Mouse (Mus musculus) embryonic stem cell, embryonic (primary cell): Measurements from ENCODE around the gene Rhno1.

Source experiments
- CTCF ChIA-PET, 4 experiments: fragments of 300-600 bp in 2 of 4; fragments of 350-600 bp in 2 of 4; sonication (Branson Sonifier 250); formaldehyde crosslinking; loops; one replicate each; lab custom pipeline; 2022; ENCODE audit warnings: inconsistent platforms in 2 of 4; lab: Charles Lee
- POLR2A ChIA-PET, 4 experiments: fragments of 300-600 bp in 2 of 4; fragments of 350-600 bp in 2 of 4; sonication (Branson Sonifier 250); formaldehyde crosslinking; loops; one replicate each; lab custom pipeline; 2022; ENCODE audit warnings: antibody characterized with exemption in 4 of 4, inconsistent platforms in 1 of 4; lab: Charles Lee

The Rhno1 gene

DNA sequence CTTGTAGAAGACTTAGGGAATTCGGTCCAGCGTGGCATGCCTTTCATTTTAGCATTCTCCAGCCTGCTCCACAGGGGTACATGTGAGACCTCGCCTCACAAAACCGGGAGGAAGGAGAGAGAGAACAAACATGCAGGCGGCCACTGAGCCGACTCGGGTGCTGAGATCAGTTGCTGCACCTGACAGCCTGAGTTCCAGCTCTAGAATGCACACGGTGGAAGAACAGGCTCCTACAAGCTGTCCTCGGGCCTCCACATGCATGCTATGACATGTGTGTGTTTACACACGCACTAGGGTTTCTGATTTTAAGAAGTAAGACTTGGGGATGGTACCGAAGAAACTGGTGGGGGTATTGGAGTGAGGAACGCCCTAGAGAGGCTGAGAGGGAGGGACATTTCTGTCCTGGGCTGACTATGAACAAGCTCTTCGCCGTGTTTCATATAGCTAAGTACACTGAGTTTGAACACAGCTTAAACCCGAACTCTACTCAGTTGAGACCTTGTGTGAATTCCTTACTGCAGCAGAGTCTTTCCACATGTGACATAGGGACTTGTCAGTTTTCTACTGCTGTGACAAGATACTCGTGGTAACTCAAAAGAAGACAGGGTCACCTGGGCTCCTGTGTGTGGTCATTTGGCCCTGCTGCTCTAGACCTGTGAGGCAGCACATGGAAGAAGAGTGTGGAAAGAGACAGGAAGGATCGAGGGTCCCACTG, 13.8 kb upstream of the Rhno1 start:
- POLR2A ChIA-PET, result interaction anchor here in 3 of 4 experiments (0.6 to 2.0 kb wide), 8 partner anchors 9 to 206 kb away, joined by 3 to 6 read pairs (median 3); no protein-coding TSS in a partner anchor
- CTCF ChIA-PET, result interaction anchor here in 1 of 4 experiments (0.6 kb wide), 1 partner anchor 13 kb away, joined by 3 read pairs; no protein-coding TSS in a partner anchor

DNA sequence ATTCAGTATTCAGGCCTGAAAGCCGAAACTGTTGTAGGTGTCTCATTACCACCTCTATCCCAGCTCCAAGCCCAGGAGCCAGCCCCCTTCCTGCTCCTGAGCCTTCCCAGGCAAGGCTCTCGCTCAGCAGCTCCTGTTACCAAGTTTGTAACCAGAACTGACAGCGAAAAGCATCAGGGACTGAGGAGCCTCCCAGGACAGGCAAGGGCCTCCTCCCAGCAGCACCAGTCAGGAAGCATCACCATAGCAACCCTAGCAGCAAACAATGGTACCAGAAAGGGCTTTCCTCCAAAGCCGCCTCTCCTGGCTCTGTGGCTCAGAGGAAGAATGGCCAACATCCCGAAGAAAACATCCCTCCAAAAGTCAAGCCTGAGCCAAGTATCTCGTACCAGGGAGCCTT, 12.5 kb upstream of the Rhno1 start, which contains the start of the genes Tex52 and Gm44596:
Tex52 (plus strand) TSS at position 265 of the 400 bp plus-strand sequence.
Gm44596 (plus strand) TSS at position 312 of the 400 bp plus-strand sequence.
- CTCF ChIA-PET, result interaction anchor here in 1 of 4 experiments (1.8 kb wide), 1 partner anchor 36 kb away, joined by 5 read pairs; no protein-coding TSS in a partner anchor
- POLR2A ChIA-PET, result interaction anchor here in 2 of 4 experiments (1.5 to 2.7 kb wide), 4 partner anchors 8 to 28 kb away, joined by 3 to 11 read pairs (median 6); no protein-coding TSS in a partner anchor

GRCm38 (mm10) chr6:128370040-128370439, 7.3 kb upstream of the Rhno1 start:
- POLR2A ChIA-PET, result interaction anchor here in 1 of 4 experiments (1.2 kb wide), 1 partner anchor 41 kb away, joined by 4 read pairs; no protein-coding TSS in a partner anchor
- CTCF ChIA-PET, result interaction anchor here in 2 of 4 experiments (0.6 to 1.7 kb wide), 4 partner anchors 17 to 100 kb away, joined by 3 to 7 read pairs (median 4); no protein-coding TSS in a partner anchor

DNA sequence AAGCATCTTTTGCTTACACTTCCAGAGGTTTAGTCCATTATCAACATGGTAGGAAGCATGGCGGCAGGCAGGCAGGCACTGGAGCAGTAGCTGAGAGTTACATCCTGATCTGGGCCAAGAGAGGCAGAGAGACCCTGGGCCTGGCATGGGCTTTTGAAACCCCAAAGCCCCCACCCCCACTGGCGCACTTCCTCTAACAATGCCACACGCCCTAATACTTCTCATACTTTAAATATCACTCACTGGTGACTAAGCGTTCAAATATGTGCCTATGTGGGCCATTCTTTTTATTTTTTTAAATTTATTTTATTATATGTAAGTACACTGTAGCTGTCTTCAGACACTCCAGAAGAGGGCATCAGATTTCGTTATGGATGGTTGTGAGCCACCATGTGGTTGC, 3.8 kb upstream of the Rhno1 start:
- CTCF ChIA-PET, result interaction anchor here in 1 of 4 experiments (0.6 to 1.2 kb wide), 3 partner anchors 45 to 264 kb away, joined by 3 to 5 read pairs (median 3); no protein-coding TSS in a partner anchor
- POLR2A ChIA-PET, result interaction anchor here in 2 of 4 experiments (1.0 to 1.5 kb wide), 4 partner anchors 14 to 166 kb away, joined by 3 to 4 read pairs (median 4); no protein-coding TSS in a partner anchor

DNA sequence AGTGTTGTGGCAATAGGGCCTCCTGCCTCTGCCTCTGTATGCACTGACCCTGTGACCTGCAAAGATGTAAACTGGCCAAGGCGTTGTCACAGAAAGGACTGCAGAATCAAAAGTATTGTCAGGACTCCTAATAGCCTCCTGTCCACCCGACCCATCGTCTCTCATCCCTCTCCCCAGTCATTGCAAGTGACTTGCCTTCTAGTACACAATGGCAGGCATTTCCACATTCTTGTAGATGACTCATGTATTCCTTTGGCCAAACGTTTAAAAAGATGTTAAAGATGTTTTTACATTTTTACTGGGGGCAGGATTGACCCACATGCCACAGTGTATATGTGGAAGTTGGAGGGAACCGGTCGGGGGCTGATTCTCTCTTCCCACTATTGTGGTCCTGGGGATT, 2.0 kb upstream of the Rhno1 start:
- CTCF ChIA-PET, result interaction anchor here in 3 of 4 experiments (0.6 to 1.4 kb wide), 5 partner anchors 10 to 395 kb away, joined by 3 to 6 read pairs (median 4); partner anchors contain the start of gene Tulp3 (in 1 of the 3)

DNA sequence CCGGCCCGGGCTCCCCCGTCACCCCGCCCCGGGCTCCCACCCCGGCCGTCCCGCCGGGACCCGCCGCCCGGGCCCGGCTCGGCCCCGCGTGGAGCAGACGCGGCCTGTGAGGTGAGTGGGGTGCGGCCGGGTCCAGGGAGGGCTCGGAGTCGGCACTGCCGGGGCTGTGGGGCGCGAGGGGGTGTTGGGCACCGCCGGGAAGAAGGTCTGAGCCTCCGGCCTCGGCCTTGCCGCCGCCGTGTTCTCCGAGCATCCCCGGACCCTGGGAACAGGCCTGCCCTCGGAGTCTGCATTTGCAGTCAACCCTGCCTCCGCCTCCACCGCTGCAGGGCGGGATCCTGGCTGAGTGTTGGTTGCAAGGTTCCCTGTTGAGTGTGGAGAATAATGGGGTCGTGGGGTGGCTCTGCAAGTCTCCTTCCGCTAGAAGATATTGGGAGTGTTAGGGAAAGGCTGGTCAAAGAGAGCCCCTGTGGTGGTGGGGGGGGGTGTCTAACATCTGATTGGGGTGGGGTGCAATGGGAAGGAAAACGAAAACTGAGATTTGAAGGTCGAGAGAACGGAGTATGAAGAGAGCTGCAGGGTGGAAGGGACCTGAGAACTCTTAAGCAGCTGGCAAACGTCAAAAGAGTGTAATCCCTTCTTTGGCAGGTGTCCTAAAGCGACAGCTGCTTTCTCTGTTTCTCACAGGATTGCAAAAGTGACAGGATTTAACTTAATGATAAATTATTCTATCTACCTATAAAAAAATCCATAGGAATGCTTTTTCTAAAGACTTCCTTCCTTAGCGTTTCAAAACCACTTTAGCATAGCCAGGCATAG, 505 bp upstream of the Rhno1 start:
- ChIA-PET CTCF (interaction anchor here in 2 of 4 experiments (0.7 kb wide), 2 partner anchors 62 to 102 kb away, joined by 3 to 7 read pairs; no protein-coding TSS in a partner anchor), POLR2A (interaction anchor here in 2 of 4 experiments (0.7 to 1.7 kb wide), 8 partner anchors 8 to 183 kb away, joined by 3 to 6 read pairs (median 3); partner anchors contain the start of genes Gm44596 (in 1 of the 2) and Tex52 (in 1 of the 2))

More for the DNA sequence above, 2.0 kb upstream of the Rhno1 start:
- POLR2A ChIA-PET, result interaction anchor here (0.6 to 1.7 kb wide), 15 partner anchors 8 to 164 kb away, joined by 3 to 9 read pairs (median 4); partner anchors contain the start of genes Gm44596 (in 1 of the 4), Itfg2 (in 1 of the 4) and Tex52 (in 1 of the 4)

- POLR2A ChIA-PET, result interaction anchor here in 3 of 4 experiments (0.6 to 1.7 kb wide), 13 partner anchors 10 to 197 kb away, joined by 3 to 5 read pairs (median 3); no protein-coding TSS in a partner anchor
Measured at GRCm38 (mm10) chr6:128361901-128362300, 810 bp downstream of the Rhno1 start.

GRCm38 (mm10) chr6:128358999-128359398, 3.7 kb downstream of the Rhno1 start:
- POLR2A ChIA-PET, result interaction anchor here in 3 of 4 experiments (0.5 to 3.1 kb wide), 13 partner anchors 8 to 158 kb away, joined by 3 to 13 read pairs (median 4); partner anchors contain the start of gene Itfg2 (in 1 of the 3)
- CTCF ChIA-PET, result interaction anchor here (0.6 to 1.3 kb wide), 21 partner anchors 9 to 301 kb away, joined by 3 to 12 read pairs (median 4); partner anchors contain the start of gene Tspan9 (in 1 of the 4)

More at GRCm38 (mm10) chr6:128361901-128362300, 810 bp downstream of the Rhno1 start:
- CTCF ChIA-PET, result interaction anchor here (0.6 to 1.6 kb wide), 6 partner anchors 12 to 161 kb away, joined by 3 to 6 read pairs (median 5); no protein-coding TSS in a partner anchor

GRCm38 (mm10) chr6:128355726-128356416, 6.8 kb downstream of the Rhno1 start, which contains the start of gene Tulp3:
Gene Tulp3 (minus strand): TSS chr6:128355851.
- ChIA-PET CTCF (interaction anchor here in 3 of 4 experiments (0.6 to 1.3 kb wide), 3 partner anchors 8 to 49 kb away, joined by 3 to 5 read pairs (median 3); no protein-coding TSS in a partner anchor), POLR2A (interaction anchor here in 3 of 4 experiments (0.6 to 2.2 kb wide), 19 partner anchors 9 to 155 kb away, joined by 3 to 14 read pairs (median 4); partner anchors contain the start of gene Itfg2 (in 1 of the 3))

DNA sequence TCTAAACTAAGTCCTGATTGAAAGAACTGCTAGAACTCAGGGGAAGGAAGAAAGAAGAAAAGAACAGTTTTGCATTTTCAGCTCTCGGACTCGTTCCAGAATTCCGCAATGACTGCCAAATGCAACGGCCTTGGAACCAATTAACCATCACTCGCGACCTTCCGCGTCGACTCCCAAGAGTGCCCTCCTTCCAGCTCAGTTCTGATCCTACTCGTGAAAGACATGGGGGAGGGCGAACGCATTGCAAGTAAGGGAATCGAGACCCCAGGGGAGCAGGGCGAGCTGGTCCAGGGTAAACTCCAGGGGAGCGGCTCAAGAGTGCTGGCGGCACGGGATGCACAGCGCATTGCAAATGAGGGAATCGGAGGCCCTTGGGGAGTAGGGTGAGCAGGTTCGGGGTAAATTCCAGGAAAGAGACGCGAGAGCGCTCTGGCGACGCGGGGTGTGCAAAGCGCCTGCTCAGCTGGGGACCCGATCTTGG, 7.5 kb downstream of the Rhno1 start:
- CTCF ChIA-PET, result interaction anchor here (0.5 to 1.3 kb wide), 6 partner anchors 9 to 70 kb away, joined by 3 to 7 read pairs (median 3); partner anchors contain the start of gene Itfg2 (in 1 of the 4)
- POLR2A ChIA-PET, result interaction anchor here (0.5 to 2.1 kb wide), 28 partner anchors 8 to 446 kb away, joined by 3 to 14 read pairs (median 4); partner anchors contain the start of gene Itfg2 (in 1 of the 4)

DNA sequence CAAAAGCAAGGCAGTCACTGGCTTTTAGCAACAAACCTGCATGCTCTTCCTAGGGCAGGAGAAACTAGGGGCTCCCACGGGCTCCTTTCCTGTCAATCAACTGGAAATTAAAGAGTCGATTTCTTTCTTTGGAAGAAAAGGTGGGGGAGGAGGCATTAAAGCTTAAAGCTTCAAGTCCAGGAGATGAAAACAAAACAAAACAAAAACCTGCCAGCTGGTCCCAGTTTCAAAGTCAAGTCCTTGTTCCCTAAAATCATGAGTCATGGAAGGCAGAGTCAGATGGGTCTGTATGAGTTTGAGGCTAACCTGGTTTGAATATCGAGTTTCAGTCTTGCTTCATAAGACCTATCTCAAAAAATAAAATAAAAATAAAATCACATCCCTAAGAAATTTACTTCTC, 8.6 kb downstream of the Rhno1 start:
- POLR2A ChIA-PET, result interaction anchor here in 2 of 4 experiments (1.0 to 2.1 kb wide), 9 partner anchors 18 to 231 kb away, joined by 3 to 14 read pairs (median 5); no protein-coding TSS in a partner anchor
- CTCF ChIA-PET, result interaction anchor here in 1 of 4 experiments (1.2 kb wide), 1 partner anchor 19 kb away, joined by 3 read pairs; no protein-coding TSS in a partner anchor

GRCm38 (mm10) chr6:128349711-128350110, 13.0 kb downstream of the Rhno1 start:
- POLR2A ChIA-PET, result interaction anchor here in 2 of 4 experiments (0.7 to 1.7 kb wide), 8 partner anchors 11 to 120 kb away, joined by 3 to 7 read pairs (median 4); no protein-coding TSS in a partner anchor
- CTCF ChIA-PET, result interaction anchor here in 3 of 4 experiments (0.6 to 1.0 kb wide), 5 partner anchors 9 to 23 kb away, joined by 3 to 4 read pairs (median 3); no protein-coding TSS in a partner anchor

- POLR2A ChIA-PET, result interaction anchor here in 2 of 4 experiments (1.0 to 2.0 kb wide), 6 partner anchors 9 to 83 kb away, joined by 3 to 10 read pairs (median 3); partner anchors contain the start of gene Tulp3 (in 1 of the 2)
- CTCF ChIA-PET, result interaction anchor here in 1 of 4 experiments (1.1 to 1.3 kb wide), 2 partner anchors 12 kb away, joined by 3 read pairs; no protein-coding TSS in a partner anchor
Measured at GRCm38 (mm10) chr6:128346782-128347181, 15.9 kb downstream of the Rhno1 start.

DNA sequence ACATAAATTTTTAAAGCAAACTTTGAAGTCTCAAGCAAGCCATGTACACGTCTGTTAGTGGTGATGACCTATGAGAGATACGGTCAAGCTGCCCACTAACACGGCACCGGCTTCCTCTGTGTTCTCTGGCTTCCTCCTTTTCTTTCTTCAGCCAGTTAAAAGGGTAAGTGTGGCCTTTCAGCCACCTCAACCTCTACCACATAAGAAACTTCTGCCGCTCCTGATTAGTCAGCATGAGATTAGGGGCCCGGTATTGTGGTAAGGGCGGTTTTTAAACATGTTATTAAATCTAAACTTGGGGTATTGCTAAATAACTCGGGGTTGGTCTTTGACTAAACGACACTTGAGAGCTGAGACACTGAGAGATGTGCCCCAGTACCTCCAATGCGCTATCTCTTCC, 17.1 kb downstream of the Rhno1 start:
- ChIA-PET POLR2A (interaction anchor here in 1 of 4 experiments (0.5 kb wide), 1 partner anchor 8 kb away, joined by 3 read pairs; no protein-coding TSS in a partner anchor), CTCF (no interaction called here)

GRCm38 (mm10) chr6:128341956-128342723, 20.6 kb downstream of the Rhno1 start:
- CTCF ChIA-PET, result no interaction called here
- POLR2A ChIA-PET, result interaction anchor here in 3 of 4 experiments (0.6 to 1.5 kb wide), 5 partner anchors 9 to 124 kb away, joined by 3 read pairs; no protein-coding TSS in a partner anchor
